Mouse (Mus musculus): ENCODE results near the gene Tmem139. TPM values are rescaled to one million over a fixed set of nuclear protein-coding genes. Genes with fewer than 3 reads are reported as not detected.

Tmem139 gene
- polyA plus RNA-seq, 1 experiment from 2014 or later: 0.24 TPM

GRCm38 (mm10) chr6:42247981-42248380, 13.8 kb upstream of the Tmem139 start:
- Histone ChIP-seq H3K4me1 (peaks cover 9% of the 10 kb centered on the region), H3K9ac (replicated peaks) (no peak overlapping the region), H3K4me3 (no peak overlapping the region), H3K36me3 (no peaks in the 10 kb centered on the region), H3K27ac (replicated peaks) (no peak overlapping the region), H3K4me2 (replicated peaks) (peak overlapping the region; percentile 9; the same call in 1 of the 2 replicates), H3K9me3 (no peaks in the 10 kb centered on the region), H3K27me3 (no peaks in the 10 kb centered on the region)
- WGBS: 60% methylated on average over 1 of the region's 1 CpGs
- peak; percentile 47; the same call in 1 of the 2 replicates for ATAC-seq (replicated peaks)

- H3K36me3 ChIP-seq: no peaks in the 10 kb centered on the region
- no peaks in the 10 kb centered on the region for H3K27me3 ChIP-seq
- H3K27ac ChIP-seq (replicated peaks): no peak overlapping the region
- ATAC-seq (replicated peaks): no peak
- H3K4me3 ChIP-seq: no peak overlapping the region
- H3K9ac ChIP-seq (replicated peaks): no peak overlapping the region
- H3K9me3 ChIP-seq: no peaks in the 10 kb centered on the region
- H3K4me2 ChIP-seq (replicated peaks): no peak overlapping the region
- 83% methylated on average over 4 of the region's 4 CpGs for WGBS
- H3K4me1 ChIP-seq: peaks cover 4% of the 10 kb centered on the region
These were observed 10.0 kb upstream of the Tmem139 start for GRCm38 (mm10) chr6:42251791-42252190.

- Histone ChIP-seq H3K27ac (replicated peaks) (no peak overlapping the region), H3K27me3 (no peaks in the 10 kb centered on the region), H3K36me3 (no peaks in the 10 kb centered on the region), H3K9ac (replicated peaks) (no peak overlapping the region), H3K9me3 (no peaks in the 10 kb centered on the region), H3K4me3 (no peak overlapping the region), H3K4me2 (replicated peaks) (no peak overlapping the region), H3K4me1 (peaks cover 4% of the 10 kb centered on the region)
- ATAC-seq (replicated peaks): peak; percentile 71
- WGBS: 71% methylated on average over 2 of the region's 2 CpGs
These were observed 8.7 kb upstream of the Tmem139 start for GRCm38 (mm10) chr6:42253103-42253502.

GRCm38 (mm10) chr6:42257303-42257863, 4.4 kb upstream of the Tmem139 start:
- Histone ChIP-seq H3K27ac (replicated peaks) (no peak overlapping the region), H3K4me2 (replicated peaks) (no peak overlapping the region), H3K9ac (replicated peaks) (no peak overlapping the region), H3K27me3 (no peaks in the 10 kb centered on the region), H3K4me3 (no peak overlapping the region), H3K9me3 (no peaks in the 10 kb centered on the region), H3K36me3 (no peaks in the 10 kb centered on the region), H3K4me1 (peaks cover 4% of the 10 kb centered on the region)
- 18% methylated on average over 11 of the region's 11 CpGs for WGBS
- ATAC-seq (replicated peaks): peak; percentile 67

GRCm38 (mm10) chr6:42260430-42260829, 1.3 kb upstream of the Tmem139 start:
- H3K9ac ChIP-seq (replicated peaks): no peak overlapping the region

GRCm38 (mm10) chr6:42264626-42265312, 3.0 kb downstream of the Tmem139 start, which contains the start of gene Casp2:
Gene Casp2, plus strand, starts transcription at chr6:42264985.
- Histone ChIP-seq H3K4me2 (replicated peaks) (peak within 1 kb of the TSS; percentile 87), H3K9ac (replicated peaks) (peak within 1 kb of the TSS; percentile 83), H3K9me3 (no peaks in the 10 kb centered on the region), H3K4me3 (peak within 1 kb of the TSS; percentile 68), H3K4me1 (peaks cover 20% of the 10 kb centered on the region), H3K36me3 (peaks cover 26% of the 10 kb centered on the region), H3K27ac (replicated peaks) (peak within 1 kb of the TSS; percentile 87), H3K27me3 (no peaks in the 10 kb centered on the region)
- peak; percentile 99 for ATAC-seq (replicated peaks)
- under 1% methylated on average over 46 of the region's 51 CpGs for WGBS

More at GRCm38 (mm10) chr6:42260430-42260829, 1.3 kb upstream of the Tmem139 start:
- Histone ChIP-seq H3K4me2 (replicated peaks) (no peak overlapping the region), H3K27ac (replicated peaks) (no peak overlapping the region), H3K9me3 (no peaks in the 10 kb centered on the region), H3K4me3 (no peak overlapping the region), H3K36me3 (no peaks in the 10 kb centered on the region), H3K27me3 (no peaks in the 10 kb centered on the region), H3K4me1 (no peaks in the 10 kb centered on the region)
- WGBS: 72% methylated on average over 6 of the region's 6 CpGs
- ATAC-seq (replicated peaks): no peak

- Histone ChIP-seq H3K36me3 (peaks cover 34% of the 10 kb centered on the region), H3K9me3 (no peaks in the 10 kb centered on the region), H3K9ac (replicated peaks) (peak overlapping the region; percentile 83), H3K4me3 (peak overlapping the region; percentile 68), H3K27ac (replicated peaks) (peak overlapping the region; percentile 87), H3K27me3 (no peaks in the 10 kb centered on the region), H3K4me1 (peaks cover 20% of the 10 kb centered on the region), H3K4me2 (replicated peaks) (peak overlapping the region; percentile 87)
- WGBS: under 1% methylated on average over 21 of the region's 21 CpGs
- ATAC-seq (replicated peaks): no peak
These were observed 3.9 kb downstream of the Tmem139 start for GRCm38 (mm10) chr6:42265391-42266330.

- Histone ChIP-seq H3K4me3 (no peak overlapping the region), H3K4me1 (peaks cover 20% of the 10 kb centered on the region), H3K4me2 (replicated peaks) (no peak overlapping the region), H3K9ac (replicated peaks) (no peak overlapping the region), H3K9me3 (no peaks in the 10 kb centered on the region), H3K27ac (replicated peaks) (no peak overlapping the region), H3K36me3 (peaks cover 79% of the 10 kb centered on the region), H3K27me3 (no peaks in the 10 kb centered on the region)
- ATAC-seq (replicated peaks): no peak
These were observed 9.0 kb downstream of the Tmem139 start for GRCm38 (mm10) chr6:42270817-42271216.

GRCm38 (mm10) chr6:42276151-42276550, 14.4 kb downstream of the Tmem139 start:
- Histone ChIP-seq H3K36me3 (peaks cover 87% of the 10 kb centered on the region), H3K9ac (replicated peaks) (no peak overlapping the region), H3K4me1 (no peaks in the 10 kb centered on the region), H3K4me3 (no peak overlapping the region), H3K4me2 (replicated peaks) (no peak overlapping the region), H3K9me3 (no peaks in the 10 kb centered on the region), H3K27ac (replicated peaks) (no peak overlapping the region), H3K27me3 (no peaks in the 10 kb centered on the region)
- ATAC-seq (replicated peaks): no peak
- WGBS: 28% methylated on average over 2 of the region's 2 CpGs

GRCm38 (mm10) chr6:42282865-42283528, 21.2 kb downstream of the Tmem139 start:
- Histone ChIP-seq H3K27ac (replicated peaks) (no peak overlapping the region), H3K4me3 (no peak overlapping the region), H3K4me2 (replicated peaks) (no peak overlapping the region), H3K9me3 (no peaks in the 10 kb centered on the region), H3K27me3 (no peaks in the 10 kb centered on the region), H3K9ac (replicated peaks) (no peak overlapping the region), H3K4me1 (no peaks in the 10 kb centered on the region), H3K36me3 (peaks cover 74% of the 10 kb centered on the region)
- ATAC-seq (replicated peaks): 0 out of 2 replicates have a peak, but pooled peaks have one; percentile 21
- 85% methylated on average over 5 of the region's 5 CpGs for WGBS

GRCm38 (mm10) chr6:42286448-42286847, 24.7 kb downstream of the Tmem139 start, which contains the start of gene Clcn1:
Gene Clcn1, plus strand, starts transcription at chr6:42286685.
- H3K27ac ChIP-seq (replicated peaks): no peak within 1 kb of the TSS
- ATAC-seq (replicated peaks): peak; percentile 30; the same call in 1 of the 2 replicates
- WGBS: 80% methylated on average over 4 of the region's 5 CpGs
- H3K4me1 ChIP-seq: no peaks in the 10 kb centered on the region
- H3K36me3 ChIP-seq: peaks cover 58% of the 10 kb centered on the region
- no peak within 1 kb of the TSS for H3K4me3 ChIP-seq
- H3K4me2 ChIP-seq (replicated peaks): no peak within 1 kb of the TSS
- H3K27me3 ChIP-seq: no peaks in the 10 kb centered on the region
- H3K9me3 ChIP-seq: no peaks in the 10 kb centered on the region
- no peak within 1 kb of the TSS for H3K9ac ChIP-seq (replicated peaks)
